Mouse (Mus musculus): ENCODE results near the gene Atg7. TPM values are rescaled to one million over a fixed set of nuclear protein-coding genes. Genes with fewer than 3 reads are reported as not detected.
A peak's percentile ranks its signal among the peaks of the same experiment; 100 is the strongest.
"Not testable (repeated sequence)": the region's sequence is repeated elsewhere in the genome, so short reads cannot be mapped to it uniquely, and the experiment has no call there.

The Atg7 gene
- total RNA-seq (2021) = 10 to 100 TPM in 1 of 2 experiments, 1 to 10 TPM in 1; 7.5 to 10.3 TPM
- long read RNA-seq, experiment 1, partial matches to known transcripts = 2 of 8 reads
- long read RNA-seq, experiment 1, other reads (novel, unspliced or antisense) = 2 of 8 reads
- long read RNA-seq, experiment 2, partial matches to known transcripts = 4 of 10 reads
- long read RNA-seq, experiment 2, other reads (novel, unspliced or antisense) = 3 of 10 reads

DNA sequence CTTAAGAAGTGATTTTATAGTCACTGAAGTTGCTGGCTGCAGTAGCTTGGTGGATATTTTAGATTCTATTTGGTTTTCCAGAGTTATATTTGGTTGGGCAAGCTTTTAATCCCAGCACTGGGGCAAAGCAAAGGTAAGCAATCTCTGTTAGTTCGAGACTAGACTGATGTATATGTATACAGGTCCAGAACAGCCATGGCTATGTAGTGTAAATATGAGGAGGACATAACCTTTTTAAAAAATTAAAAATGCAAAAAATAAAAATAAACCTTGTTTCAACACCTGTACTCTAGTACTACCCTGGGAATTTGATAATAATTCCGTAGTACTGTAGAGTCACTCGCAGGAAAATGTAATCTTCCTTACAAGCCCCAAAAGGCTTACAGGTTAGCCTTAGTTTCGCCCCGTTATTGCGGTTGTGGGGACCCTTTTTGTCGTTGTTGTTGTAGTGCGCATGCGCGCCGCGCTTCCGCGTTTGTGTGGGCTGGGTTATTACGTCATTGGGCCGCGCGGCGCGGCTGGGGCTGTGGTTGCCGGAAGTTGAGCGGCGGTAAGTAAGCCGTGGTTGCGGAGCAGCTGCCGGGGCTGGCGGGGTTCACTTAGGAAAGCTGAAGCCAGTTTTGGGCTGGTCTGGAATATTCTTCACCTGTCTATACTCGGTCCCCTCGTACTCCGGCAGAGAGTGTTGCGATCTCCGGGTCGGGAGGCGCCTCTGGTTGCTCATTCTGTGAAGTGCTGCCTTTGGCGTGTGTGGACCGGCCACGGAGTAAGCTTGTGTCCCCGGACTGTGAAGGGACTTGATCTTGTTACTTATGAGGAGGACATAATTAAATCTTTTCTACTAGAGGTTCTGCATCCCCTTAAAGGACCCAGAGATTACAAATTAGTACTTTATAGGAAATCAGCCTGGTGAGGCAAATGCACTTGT lies at the start of gene Atg7:
TSS of gene Atg7 (plus strand) at position 497 of the 928 bp plus-strand sequence.
- peak; percentile 93 for DNase-seq
- intact Hi-C loops (cut with DNase I; ENCODE audit: low total_unique reads) = no loop called here

DNA sequence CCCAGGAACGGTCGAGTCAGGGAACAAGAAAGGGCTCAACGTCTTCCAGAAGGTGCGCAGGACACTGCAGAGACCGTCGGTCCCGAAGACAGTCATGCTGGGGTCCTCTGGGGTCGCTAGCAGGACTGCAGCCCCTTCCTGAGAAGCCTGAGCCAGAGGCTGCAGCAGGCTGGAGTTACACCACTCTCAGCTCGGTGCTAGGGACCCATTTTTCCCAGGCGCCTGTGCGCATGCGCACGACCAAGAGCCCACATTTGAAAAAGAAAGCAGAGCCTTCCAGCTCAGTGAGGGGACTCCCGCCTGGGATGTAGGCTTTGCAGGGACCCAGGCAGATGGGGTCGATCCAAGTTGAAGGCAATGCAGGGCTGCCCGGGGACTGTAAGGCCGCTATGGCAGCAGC lies 28.8 kb upstream of the Atg7 start:
- intact Hi-C loops (cut with DNase I; ENCODE audit: low total_unique reads) = not testable (repeated sequence)
- peak; percentile 73 for DNase-seq

DNA sequence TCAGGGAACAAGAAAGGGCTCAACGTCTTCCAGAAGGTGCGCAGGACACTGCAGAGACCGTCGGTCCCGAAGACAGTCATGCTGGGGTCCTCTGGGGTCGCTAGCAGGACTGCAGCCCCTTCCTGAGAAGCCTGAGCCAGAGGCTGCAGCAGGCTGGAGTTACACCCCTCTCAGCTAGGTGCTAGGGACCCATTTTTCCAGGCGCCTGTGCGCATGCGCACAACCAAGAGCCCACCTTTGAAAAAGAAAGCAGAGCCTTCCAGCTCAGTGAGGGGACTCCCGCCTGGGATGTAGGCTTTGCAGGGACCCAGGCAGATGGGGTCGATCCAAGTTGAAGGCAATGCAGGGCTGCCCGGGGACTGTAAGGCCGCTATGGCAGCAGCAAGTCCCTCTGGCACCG lies 9.0 kb upstream of the Atg7 start:
- DNase-seq = peak; percentile 6
- intact Hi-C loops (cut with DNase I; ENCODE audit: low total_unique reads) = not testable (repeated sequence)

DNA sequence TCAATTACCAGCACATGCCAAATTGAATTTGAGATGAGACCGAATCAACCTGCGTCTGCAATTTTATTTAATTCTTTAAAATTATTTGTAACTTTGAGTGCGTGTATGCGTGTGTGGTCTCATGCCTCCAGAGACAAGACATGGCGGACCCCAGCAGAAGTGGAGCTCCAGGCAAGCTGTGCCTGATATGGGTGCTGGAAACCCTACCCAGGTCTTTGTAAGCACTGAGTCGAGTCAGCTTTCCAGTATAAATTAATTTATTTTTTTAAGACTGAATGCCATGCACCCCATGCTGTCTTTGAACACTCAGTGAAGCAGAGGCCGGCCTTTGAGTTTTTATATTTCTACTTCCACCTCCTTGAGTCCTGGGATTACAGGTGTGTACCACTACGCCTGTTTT lies 819 bp downstream of the Atg7 start:
- DNase-seq = no peak
- intact Hi-C loops (cut with DNase I; ENCODE audit: low total_unique reads) = no loop called here

DNA sequence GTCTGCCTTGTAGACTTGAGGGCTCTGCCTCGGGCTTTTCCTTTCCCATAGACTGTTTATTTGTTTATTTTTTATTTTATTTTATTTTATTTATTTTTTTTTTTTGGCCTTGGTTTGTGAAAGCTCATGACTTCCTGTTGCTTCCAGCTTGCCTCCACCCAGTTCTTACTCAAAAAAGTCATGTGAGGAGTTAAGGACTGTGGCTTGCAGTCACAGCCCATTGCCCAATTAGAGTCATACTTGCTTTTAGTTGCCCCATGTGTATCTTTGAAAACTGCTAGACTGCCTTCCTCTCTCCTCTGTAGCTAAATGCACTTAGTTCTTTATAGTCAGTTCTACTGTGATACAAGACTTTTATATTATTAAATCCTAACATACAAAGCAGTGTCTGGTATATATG lies 1.6 kb downstream of the Atg7 start:
- intact Hi-C loops (cut with DNase I; ENCODE audit: low total_unique reads) = no loop called here
- no peak for DNase-seq

DNA sequence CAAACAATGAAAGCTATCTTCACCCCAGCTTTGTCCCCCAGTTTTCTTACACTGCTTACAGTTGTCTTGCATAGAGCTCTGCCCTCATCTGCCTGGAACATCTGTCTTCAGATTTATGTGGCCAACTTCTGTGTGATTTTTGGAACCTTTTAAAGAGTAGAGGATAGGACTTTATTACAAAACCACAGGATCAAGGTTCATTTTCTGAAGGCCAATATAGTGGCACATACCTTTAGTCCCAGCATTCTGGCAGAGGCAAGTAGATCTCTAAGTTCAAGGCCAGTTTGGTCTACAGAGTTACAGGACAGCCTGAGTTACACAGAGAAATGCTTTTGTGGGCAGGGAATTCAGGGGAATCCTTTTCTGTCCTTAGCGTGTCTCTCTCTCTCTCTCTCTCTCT lies 3.3 kb downstream of the Atg7 start:
- intact Hi-C loops (cut with DNase I; ENCODE audit: low total_unique reads) = no loop called here
- no peak for DNase-seq

DNA sequence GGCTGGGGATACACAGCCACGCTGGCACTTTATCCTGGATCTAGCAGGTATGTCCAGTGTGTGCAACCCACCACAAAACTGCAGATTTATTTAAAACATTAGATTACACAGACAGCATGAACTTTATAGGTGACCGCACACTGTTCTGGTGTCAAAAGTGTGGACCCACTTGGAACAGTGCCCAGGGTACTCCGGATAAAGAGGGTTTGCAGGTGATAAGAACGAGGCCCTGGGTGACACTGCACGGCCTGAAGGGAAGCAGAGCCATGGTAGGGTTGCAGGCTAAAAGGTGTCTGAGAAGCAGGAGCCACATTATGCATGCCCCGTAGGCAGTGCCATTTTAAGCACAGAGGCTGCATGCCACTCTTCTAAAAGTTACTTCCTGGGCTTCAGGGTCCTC lies 4.1 kb downstream of the Atg7 start:
- intact Hi-C loops (cut with DNase I; ENCODE audit: low total_unique reads) = no loop called here
- DNase-seq = no peak

DNA sequence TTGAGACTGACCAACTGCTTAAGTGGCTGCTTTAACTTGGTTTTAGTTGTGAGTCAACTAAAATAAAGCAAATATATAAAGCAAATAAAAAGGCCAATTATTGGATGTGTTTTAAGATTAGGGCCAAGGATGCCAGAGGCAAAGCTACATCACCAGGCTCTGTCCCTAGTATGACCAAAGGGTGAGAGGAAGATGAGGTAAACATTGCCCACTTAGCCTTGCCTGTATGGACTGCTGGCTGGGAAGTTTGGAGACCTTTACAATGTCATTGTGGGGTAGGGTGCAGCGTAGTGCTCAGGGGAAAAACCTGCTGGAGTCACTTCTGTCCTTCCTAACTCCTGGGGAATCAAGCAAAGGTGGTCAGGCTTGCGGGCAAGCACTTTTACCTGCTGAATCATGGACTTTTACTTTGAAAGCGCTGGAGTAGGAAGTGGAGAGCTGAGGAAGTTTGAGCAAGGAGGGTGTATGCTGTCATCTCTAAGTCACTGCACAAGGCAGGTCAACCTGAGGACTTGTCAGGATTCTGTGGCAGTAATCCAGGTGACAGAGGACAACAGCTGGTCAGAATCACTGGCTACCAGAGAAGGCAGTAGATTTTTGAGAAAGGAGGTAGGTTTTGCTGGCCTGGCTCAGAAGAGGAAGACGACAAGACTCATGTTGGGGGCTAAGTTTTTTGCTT lies 5.6 kb downstream of the Atg7 start:
- intact Hi-C loops (cut with DNase I; ENCODE audit: low total_unique reads) = no loop called here
- DNase-seq = no peak

DNA sequence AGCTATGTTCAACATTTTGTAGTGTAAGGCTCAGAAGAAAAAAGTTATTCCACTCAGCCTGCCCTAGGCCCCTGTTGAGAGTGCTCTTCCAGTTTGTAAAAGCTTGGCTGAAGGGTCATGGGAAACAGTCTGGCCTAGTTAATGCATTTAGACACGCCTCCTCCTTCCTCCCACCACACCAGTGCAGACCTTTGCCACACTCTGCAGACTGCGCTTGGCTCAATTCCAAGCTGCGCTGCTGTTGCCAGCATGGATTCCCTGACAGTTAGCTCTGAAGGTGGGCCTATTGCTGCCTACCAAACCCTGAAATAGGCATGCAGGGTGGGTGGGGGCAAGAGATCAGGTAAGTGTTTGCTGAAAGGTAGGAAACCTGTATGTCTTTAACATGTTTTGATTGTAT lies 9.3 kb downstream of the Atg7 start:
- intact Hi-C loops (cut with DNase I; ENCODE audit: low total_unique reads) = no loop called here
- DNase-seq = no peak

DNA sequence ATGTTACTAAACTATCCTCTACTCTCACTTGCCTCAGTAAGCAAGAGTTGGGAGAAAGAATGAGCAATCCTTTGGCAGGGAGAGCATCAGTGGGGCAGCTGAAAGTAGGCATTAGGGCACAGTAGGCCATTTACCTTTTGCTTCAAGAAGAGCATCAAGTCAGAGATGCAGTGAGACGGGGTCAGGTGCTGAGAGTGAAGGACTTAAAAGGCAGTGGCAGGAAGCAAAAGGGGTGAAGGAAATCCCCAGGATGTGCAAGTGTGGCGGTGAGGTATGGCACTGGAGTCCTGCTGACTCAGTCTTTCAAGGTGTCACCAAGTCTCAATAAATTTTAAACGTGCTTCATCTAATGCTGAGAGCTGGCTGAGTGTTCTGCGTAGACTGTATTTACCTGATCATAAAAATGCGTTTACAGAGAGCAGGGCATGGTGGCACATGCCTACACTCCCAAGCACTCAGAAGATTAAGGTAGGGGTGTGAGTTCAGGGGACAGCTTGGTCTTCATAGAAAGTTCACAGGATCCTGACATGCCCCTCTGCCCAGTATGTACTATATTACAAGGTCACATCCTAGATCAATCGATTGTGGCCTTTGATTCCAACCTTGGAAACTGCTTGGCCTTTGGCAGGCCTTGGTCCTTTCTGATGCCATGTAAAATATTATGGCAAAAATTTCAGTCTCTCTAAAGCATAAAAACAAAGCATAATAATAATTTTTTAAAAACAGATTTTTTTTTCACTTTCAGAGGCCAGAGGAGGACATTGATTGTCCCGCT lies 14.1 kb downstream of the Atg7 start:
- intact Hi-C loops (cut with DNase I; ENCODE audit: low total_unique reads) = no loop called here
- DNase-seq = no peak

DNA sequence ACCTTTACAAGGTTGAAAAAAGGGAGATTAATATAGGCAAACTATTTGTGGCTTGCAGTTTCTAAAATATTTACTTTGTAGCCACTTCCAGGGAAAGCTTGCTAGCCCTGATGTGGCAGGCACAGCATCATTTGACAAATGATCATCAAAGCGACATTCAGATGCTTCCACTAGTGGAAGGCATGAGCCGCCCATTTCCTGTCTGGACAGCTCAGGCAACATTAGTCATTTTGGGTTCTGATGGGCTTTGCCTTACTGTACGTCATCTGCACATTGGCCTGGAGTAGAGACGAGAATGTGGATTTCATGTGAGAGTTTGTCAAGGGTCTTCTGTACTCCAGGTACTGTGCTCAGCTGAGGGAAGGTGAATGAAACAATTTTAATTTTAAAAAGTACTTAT lies 14.9 kb downstream of the Atg7 start:
- DNase-seq = no peak
- intact Hi-C loops (cut with DNase I; ENCODE audit: low total_unique reads) = no loop called here

DNA sequence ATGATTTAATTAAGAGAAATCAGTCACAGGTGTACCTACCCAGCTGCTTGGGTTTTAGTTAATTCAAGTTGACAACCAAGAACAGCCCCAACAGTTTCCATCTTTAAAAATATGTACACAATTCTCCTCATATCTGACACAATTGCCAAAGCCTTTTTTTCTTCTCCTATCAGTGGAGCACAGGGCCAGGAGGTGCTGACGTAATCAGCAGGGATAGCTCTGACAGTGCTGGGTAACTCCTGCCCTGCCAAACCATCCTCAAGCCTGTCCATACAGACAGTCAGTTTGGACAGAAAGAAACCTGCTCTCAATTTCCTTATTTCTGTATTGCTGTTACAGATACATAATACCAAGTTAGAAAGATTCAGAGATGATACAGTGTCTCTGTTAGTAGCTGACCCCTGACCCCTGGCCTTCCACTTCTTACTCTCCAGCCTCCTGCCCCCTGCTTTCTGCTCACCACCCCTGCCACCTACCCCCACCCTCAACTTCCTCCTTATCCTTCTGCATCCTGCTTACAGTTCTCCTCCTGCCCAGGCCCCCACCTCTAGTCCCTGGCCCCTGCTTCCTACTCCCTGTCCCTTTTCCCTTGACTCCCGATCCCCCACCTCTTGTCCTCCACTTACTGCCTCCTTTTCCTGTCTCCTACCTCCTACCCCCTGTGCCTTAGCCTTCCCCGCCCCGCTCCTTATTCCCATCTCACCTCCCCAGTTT lies 16.5 kb downstream of the Atg7 start:
- no peak for DNase-seq
- intact Hi-C loops (cut with DNase I; ENCODE audit: low total_unique reads) = no loop called here

DNA sequence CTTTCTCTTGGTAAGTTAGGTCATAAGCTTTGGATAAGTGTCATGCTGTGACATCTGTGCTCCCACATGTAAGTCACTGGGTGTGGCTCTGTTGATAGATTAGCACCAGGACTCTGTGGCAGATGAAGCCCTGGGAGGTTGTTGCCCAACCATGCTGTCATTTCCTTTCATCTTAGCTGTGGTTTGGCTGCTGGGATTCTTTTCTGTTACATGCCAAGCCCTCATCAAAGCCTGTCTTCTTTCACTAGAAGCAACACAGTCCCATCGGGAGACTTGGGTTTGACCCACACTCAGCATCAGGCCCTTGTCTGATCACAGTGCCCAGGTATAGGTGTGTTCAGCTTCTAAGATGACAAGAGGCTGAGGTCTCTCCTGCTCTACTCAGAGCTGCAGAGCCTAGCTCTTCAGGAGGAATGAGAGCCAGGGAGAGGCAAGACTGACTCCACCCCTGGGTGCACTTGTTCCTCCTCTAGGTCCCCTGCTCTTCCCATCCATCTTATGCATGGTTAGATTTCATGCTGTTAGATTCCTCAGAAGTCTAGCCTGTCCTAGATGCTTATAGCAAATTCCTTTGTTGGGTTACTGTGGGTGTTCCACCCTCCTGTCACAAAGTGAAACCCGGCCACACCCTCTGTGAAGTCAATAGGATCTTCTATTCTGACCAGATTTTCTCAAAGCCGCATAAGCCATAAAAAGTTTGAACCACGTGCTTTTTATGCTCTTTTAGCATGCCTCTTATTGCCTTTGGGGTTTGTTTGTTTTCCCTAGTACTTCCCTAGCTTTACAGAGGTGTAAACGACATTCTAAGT lies 17.3 kb downstream of the Atg7 start:
- intact Hi-C loops (cut with DNase I; ENCODE audit: low total_unique reads) = no loop called here
- no peak for DNase-seq

DNA sequence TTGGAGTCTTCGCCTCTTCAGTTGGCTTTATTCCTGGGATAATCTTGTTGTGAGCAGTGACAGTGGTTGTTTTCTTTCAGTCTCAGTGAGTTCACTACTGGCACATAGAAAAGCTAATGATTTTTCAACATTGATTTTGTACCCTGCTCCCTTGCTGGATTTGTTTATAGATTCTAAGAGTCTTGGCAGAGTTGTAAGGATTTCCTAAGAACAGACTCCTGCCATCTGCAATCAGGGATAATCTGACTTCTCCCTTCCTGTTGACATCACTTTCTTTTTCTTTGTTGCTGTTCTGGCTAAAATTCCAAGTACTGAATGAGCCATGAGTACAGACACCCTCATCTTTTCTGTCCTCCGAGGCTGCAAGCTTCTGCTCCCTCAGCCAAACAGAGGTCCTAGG lies 20.8 kb downstream of the Atg7 start:
- DNase-seq = no peak

DNA sequence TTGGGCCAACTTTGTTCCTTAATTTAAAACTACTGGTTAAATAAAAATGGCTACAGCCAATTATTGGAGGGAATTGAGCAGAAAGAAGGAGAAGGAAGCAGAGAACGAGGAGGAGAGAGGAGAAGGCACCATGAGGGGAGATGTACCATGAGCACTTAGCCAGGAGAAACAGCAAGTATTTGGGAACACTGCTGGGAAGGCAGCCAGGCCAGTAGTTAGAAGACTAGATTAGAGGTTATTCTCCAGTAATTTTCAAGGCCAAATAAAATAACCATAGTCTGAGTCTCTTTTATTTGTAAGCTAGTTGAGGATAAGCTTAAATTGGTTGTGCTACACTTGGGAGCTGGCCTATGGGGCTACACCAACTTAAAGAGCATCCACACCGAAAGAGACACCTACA lies 21.8 kb downstream of the Atg7 start:
- intact Hi-C loops (cut with DNase I; ENCODE audit: low total_unique reads) = no loop called here
- DNase-seq = no peak

More for the DNA sequence above, 20.8 kb downstream of the Atg7 start:
- intact Hi-C loops (cut with DNase I; ENCODE audit: low total_unique reads) = no loop called here

DNA sequence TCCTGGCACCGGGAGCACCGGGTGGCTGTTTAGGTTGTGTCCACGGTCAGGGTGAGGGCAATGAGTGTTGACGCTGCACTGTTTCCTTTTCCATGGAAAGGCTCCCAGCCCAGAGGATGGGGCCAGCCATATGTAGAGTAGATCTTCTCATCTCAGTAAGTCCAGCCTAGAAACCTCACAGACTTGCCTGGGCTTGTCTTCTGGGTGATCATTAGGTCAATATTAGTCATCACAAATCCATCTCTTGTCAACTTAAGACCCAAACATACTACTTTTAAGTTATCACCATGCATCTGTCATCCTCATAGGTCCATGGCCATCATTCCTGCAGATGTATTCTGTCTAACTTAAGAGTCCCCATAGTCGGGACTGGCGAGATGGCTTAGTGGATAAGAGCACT lies 24.6 kb downstream of the Atg7 start:
- DNase-seq = no peak

DNA sequence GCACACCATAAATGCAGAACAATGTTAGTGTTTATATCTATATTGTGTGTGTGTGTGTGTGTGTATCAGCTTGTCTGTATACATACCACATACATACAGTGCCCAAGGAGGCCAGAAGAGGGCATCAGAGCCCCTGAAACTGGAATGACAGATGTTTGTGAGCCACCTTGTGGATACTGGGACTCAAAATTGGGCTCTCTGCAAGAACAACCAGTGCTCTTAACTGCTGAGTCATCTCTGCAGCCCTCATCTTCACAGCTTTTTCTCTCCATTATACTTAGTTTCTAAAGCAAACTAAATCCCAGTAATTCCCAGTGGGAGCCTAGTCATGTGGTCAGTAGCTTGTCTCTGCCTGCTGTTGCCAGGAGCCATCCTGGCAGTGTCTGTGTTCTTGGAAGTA lies 31.9 kb downstream of the Atg7 start:
- intact Hi-C loops (cut with DNase I; ENCODE audit: low total_unique reads) = no loop called here
- DNase-seq = no peak

More for the DNA sequence above, 24.6 kb downstream of the Atg7 start:
- intact Hi-C loops (cut with DNase I; ENCODE audit: low total_unique reads) = no loop called here

DNA sequence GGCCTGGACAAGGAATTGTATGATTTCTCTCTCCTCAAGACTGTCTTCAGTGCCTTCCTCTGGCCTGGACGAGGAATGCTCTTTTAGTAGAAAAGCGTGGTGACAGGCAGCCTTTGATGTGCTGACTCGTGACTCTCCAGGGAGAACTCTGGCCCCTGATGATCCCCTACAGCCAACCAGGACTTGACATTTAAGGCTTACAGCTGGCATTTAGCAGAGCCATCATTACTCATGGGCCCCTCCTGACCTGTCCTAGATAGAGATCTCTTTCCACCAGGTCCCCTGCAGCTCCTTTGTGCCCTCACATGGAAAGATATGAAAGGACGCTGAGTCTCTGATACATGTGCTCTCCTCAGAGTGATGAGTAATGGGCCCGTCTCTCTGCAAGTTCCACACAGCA lies 33.2 kb downstream of the Atg7 start:
- DNase-seq = no peak
- intact Hi-C loops (cut with DNase I; ENCODE audit: low total_unique reads) = no loop called here
